Mouse (Mus musculus) heart, postnatal 0 days (tissue): Measurements from ENCODE around the gene Mocs1.

Experiments used
- CTCF ChIP-seq: IDR thresholded peaks from 2 replicates; pipeline ENCODE4 v1.5.1; 2016; ENCODE audit warnings: antibody characterized with exemption, control low read depth, low read depth
- EP300 ChIP-seq: IDR thresholded peaks from 2 replicates; pipeline ENCODE4 v1.6.1; 2016; ENCODE audit warnings: antibody characterized with exemption, low read depth

DNA sequence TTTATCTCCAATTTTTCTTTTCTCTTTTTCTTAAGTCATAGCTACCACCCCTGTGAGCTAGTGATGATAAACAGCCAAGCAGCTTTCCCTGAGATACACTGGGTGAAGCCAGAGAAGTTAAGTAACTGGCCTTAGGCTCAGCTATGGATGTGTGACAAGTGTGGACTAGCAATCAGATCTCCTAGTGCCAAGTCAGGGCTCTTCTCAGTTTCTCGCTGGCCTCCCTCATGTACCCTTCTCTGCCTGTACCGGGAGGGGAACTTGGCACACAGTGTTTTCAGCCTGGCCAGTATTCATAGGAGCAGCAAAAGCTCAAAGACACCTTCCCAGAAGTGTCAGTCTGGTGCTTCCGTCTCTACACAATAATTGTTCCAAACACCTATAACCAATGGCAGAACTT is 4.3 kb upstream of the Mocs1 start:
- TF ChIP-seq EP300, result no peak
- no peak for TF ChIP-seq CTCF
